Mouse (Mus musculus) limb, embryonic 12.5 days (tissue): ENCODE results near the gene Sco1. TPM values are rescaled to one million over a fixed set of nuclear protein-coding genes. Genes with fewer than 3 reads are reported as not detected.
"Not testable (repeated sequence)": the region's sequence is repeated elsewhere in the genome, so short reads cannot be mapped to it uniquely, and the experiment has no call there.

Source experiments
- ATAC-seq: fragments of 200-750 bp; cut with Nextera tagmentation; 2 replicates; pipeline ENCODE4 v1.8.0; 2017; ENCODE audit warnings: low read depth, moderate TSS enrichment; ENCODE audit not compliant: insufficient number of reproducible peaks, insufficient read depth, low FRiP score, low TSS enrichment
- H3K27ac ChIP-seq: fragments of 300-500 bp; sonication (generic); 2 replicates; pipeline ENCODE4 v1.5.1; 2016; ENCODE audit warnings: mild to moderate bottlenecking, moderate library complexity
- H3K27me3 ChIP-seq: fragments of 300-500 bp; sonication (generic); 2 replicates; pipeline ENCODE4 v1.6.1; 2016; ENCODE audit warnings: mild to moderate bottlenecking, moderate library complexity
- H3K36me3 ChIP-seq: fragments of 300-500 bp; sonication (generic); 2 replicates; pipeline ENCODE4 v1.6.1; 2016; ENCODE audit warnings: mild to moderate bottlenecking, moderate library complexity
- H3K4me1 ChIP-seq: fragments of 300-500 bp; sonication (generic); replicated peaks from 2 replicates; pipeline ENCODE4 v1.6.1; 2016
- H3K4me2 ChIP-seq: fragments of 300-500 bp; sonication (generic); 2 replicates; pipeline ENCODE4 v1.6.1; 2016; ENCODE audit warnings: mild to moderate bottlenecking, moderate library complexity
- H3K4me3 ChIP-seq: fragments of 300-500 bp; sonication (generic); replicated peaks from 2 replicates; pipeline ENCODE4 v1.5.1; 2016; ENCODE audit warnings: mild to moderate bottlenecking
- H3K9ac ChIP-seq: fragments of 300-500 bp; sonication (generic); replicated peaks from 2 replicates; pipeline ENCODE4 v1.6.1; 2016; ENCODE audit warnings: mild to moderate bottlenecking, moderate library complexity
- H3K9me3 ChIP-seq: fragments of 300-500 bp; sonication (generic); 2 replicates; pipeline ENCODE4 v1.6.1; 2016; ENCODE audit warnings: mild to moderate bottlenecking, moderate library complexity
- WGBS: fragments of 180-500 bp; shearing (Covaris S2); methylation state at CpG from one replicate; pipeline ENCODE4 v1.1.7; 2016; 5-methylcytosine and 5-hydroxymethylcytosine counted together
- polyA plus RNA-seq: library from polyadenylated mRNA; unstranded; fragments of >200 nt; fragmentation: Nextera tagmentation; extraction: Ambion mirVana; gene quantifications from 2 replicates; pipeline ENCODE4 v1.2.1, GENCODE M21; 2016

Gene Sco1
- polyA plus RNA-seq, 1 experiment from 2014 or later: 18.5 TPM

DNA sequence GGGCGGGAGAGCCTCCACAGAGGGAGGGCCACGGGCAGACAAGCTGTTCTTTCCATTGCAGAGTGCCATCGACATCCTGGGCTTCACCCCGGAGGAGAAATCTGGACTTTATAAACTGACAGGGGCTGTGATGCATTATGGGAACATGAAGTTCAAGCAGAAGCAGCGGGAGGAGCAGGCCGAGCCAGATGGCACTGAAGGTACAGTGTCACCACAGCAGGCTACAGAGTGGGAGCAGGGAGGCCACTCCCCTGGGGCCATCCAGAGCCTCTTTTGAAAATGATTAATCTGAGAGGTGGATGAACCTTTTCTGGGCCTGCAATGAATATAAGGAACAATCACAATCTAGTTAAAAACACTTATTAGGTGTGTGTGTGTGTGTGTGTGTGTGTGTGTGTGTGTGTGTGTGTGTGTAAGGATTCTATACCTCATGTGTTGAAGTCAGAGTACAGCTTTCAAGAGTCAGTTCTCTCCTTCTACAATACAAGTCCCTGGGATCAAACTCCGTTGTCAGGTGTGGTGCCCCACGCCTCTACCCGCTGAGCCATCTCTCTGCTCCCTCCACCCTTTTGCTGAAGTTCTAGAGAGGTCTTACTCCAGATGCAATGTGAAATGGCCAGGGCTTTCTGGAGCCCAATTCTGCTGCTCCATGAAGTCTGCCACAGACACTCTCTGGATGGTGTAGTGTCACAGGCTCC is 34.1 kb downstream of the Sco1 start:
- 52% methylated on average over 9 of the region's 9 CpGs for WGBS
- ATAC-seq: no peak
- Histone ChIP-seq H3K9me3 (no peaks in the 10 kb centered on the region), H3K4me1 (no peaks in the 10 kb centered on the region), H3K9ac (no peak overlapping the region), H3K36me3 (no peaks in the 10 kb centered on the region), H3K4me2 (no peak overlapping the region), H3K27me3 (peaks cover 36% of the 10 kb centered on the region), H3K4me3 (no peak overlapping the region), H3K27ac (no peak overlapping the region)

DNA sequence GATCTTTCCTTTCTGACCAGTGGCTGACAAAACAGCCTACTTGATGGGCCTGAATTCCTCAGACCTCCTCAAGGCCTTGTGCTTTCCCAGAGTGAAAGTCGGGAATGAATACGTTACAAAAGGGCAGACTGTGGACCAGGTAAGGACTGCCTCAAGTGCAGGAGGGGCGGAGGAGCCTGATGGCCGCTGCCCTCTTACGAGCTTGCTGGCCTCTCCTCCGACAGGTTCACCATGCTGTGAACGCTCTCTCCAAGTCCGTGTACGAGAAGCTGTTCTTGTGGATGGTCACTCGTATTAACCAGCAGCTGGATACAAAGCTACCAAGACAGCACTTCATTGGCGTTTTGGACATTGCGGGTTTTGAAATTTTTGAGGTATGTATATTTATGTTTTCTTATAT is 34.8 kb downstream of the Sco1 start:
- H3K4me3 ChIP-seq: no peak overlapping the region
- H3K27me3 ChIP-seq: peaks cover 34% of the 10 kb centered on the region
- no peaks in the 10 kb centered on the region for H3K9me3 ChIP-seq
- 88% methylated on average over 12 of the region's 12 CpGs for WGBS
- H3K9ac ChIP-seq: no peak overlapping the region
- no peak for ATAC-seq
- H3K27ac ChIP-seq: no peak overlapping the region
- H3K4me1 ChIP-seq: no peaks in the 10 kb centered on the region
- no peaks in the 10 kb centered on the region for H3K36me3 ChIP-seq
- H3K4me2 ChIP-seq: no peak overlapping the region

DNA sequence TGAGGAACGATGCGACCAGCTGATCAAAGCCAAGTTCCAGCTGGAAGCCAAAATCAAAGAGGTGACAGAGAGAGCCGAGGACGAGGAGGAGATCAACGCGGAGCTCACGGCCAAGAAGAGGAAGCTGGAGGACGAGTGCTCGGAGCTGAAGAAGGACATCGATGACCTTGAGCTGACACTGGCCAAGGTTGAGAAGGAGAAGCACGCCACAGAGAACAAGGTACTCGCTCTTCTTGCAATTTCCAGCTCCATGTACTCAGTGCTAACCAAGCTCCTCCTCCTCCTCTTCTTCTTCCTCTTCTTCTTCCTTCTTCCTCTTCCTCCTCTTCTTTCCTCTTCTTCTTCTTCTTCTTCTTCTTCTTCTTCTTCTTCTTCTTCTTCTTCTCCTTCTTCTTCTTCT is 39.9 kb downstream of the Sco1 start:
- H3K4me2 ChIP-seq, H3K36me3 ChIP-seq, H3K4me3 ChIP-seq, H3K9me3 ChIP-seq, H3K4me1 ChIP-seq, ATAC-seq, H3K9ac ChIP-seq, H3K27ac ChIP-seq, H3K27me3 ChIP-seq: not testable (repeated sequence)
- 88% methylated on average over 12 of the region's 12 CpGs for WGBS

DNA sequence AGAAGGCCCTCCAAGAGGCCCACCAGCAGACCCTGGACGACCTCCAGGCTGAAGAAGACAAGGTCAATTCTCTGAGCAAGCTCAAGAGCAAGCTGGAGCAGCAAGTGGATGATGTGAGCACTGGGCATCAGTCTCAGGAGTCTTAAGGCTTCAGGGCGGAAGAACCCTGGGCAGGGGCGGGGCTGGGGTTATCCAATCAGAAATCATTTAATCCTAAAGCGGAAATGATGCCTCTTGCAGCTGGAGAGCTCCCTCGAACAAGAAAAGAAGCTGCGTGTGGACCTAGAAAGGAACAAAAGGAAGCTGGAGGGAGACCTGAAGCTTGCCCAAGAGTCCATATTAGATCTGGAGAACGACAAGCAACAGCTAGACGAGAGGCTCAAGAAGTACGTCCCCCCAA is 40.7 kb downstream of the Sco1 start:
- H3K27ac ChIP-seq: no peak overlapping the region
- no peak overlapping the region for H3K4me3 ChIP-seq
- 79% methylated on average over 9 of the region's 9 CpGs for WGBS
- ATAC-seq: no peak
- H3K9ac ChIP-seq: no peak overlapping the region
- H3K27me3 ChIP-seq: peaks cover 3% of the 10 kb centered on the region
- no peaks in the 10 kb centered on the region for H3K4me1 ChIP-seq
- no peak overlapping the region for H3K4me2 ChIP-seq
- no peaks in the 10 kb centered on the region for H3K36me3 ChIP-seq
- H3K9me3 ChIP-seq: no peaks in the 10 kb centered on the region

DNA sequence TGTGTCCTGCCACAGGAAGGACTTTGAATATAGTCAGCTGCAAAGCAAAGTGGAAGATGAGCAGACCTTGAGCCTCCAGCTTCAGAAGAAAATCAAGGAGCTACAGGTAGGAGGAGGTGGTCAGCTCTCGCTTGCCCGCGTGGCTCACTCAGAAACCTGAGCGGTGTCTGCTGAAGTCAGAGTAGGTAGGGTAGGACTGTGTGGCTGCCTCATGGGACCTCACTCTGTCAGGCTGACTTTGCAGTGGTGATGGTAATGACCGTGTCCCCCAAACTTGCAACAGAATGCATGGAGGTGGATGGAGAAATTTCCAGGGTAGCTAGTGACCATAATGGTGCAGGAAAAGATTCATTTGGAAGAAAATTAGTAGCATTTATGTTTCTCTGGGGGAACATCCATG is 41.2 kb downstream of the Sco1 start:
- Histone ChIP-seq H3K4me3 (no peak overlapping the region), H3K27me3 (peaks cover 3% of the 10 kb centered on the region), H3K9me3 (no peaks in the 10 kb centered on the region), H3K36me3 (no peaks in the 10 kb centered on the region), H3K4me2 (no peak overlapping the region), H3K9ac (no peak overlapping the region), H3K4me1 (no peaks in the 10 kb centered on the region), H3K27ac (no peak overlapping the region)
- WGBS: 93% methylated on average over 5 of the region's 5 CpGs
- ATAC-seq: no peak

DNA sequence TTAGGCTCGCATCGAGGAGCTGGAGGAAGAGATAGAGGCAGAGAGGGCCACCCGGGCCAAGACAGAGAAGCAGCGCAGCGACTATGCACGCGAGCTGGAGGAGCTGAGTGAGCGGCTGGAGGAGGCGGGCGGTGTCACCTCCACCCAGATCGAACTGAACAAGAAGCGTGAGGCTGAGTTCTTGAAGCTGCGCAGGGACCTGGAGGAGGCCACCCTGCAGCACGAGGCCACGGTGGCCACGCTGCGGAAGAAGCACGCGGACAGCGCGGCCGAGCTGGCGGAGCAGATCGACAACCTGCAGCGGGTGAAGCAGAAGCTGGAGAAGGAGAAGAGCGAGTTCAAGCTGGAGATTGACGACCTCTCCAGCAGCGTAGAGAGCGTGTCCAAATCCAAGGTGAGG is 42.0 kb downstream of the Sco1 start:
- Histone ChIP-seq H3K27me3 (peaks cover 3% of the 10 kb centered on the region), H3K36me3 (no peaks in the 10 kb centered on the region), H3K4me1 (no peaks in the 10 kb centered on the region), H3K9ac (no peak overlapping the region), H3K4me2 (no peak overlapping the region), H3K4me3 (no peak overlapping the region), H3K9me3 (no peaks in the 10 kb centered on the region), H3K27ac (no peak overlapping the region)
- 72% methylated on average over 29 of the region's 29 CpGs for WGBS
- ATAC-seq: no peak

DNA sequence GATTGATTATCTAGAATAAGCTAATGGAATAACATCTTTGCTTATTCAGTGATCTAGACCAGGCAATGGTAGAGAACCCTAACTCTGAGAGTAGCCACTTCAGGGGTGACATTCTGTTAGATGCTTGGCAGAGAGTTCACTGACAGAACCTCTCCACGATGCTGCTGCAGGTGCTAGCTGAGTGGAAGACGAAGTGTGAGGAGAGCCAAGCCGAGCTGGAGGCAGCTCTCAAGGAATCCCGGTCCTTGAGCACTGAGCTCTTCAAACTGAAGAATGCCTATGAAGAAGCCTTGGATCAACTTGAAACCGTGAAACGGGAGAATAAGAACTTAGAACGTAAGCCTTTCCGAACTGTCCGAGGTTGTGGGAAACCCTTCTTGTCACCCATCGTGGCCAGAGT is 45.2 kb downstream of the Sco1 start:
- ATAC-seq: no peak

DNA sequence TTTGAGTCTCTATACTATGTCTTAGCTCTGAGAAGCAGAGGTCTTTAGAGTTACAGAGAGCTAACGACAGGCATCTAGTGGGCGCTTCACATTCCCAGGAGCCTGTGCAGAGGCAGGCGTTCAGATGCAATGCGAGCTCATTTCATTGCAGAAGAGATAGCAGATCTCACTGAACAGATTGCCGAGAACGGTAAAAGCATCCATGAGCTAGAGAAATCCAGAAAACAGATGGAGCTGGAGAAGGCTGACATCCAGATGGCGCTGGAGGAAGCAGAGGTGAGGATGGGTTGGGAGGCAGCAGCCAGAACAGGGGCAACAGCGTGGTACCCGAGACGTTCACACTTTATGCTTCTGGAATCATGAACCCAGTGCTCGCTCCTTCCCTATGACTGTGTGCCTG is 46.0 kb downstream of the Sco1 start:
- ATAC-seq: no peak
- no peaks in the 10 kb centered on the region; the same call in 1 of the 2 replicates for H3K27me3 ChIP-seq
- 81% methylated on average over 11 of the region's 11 CpGs for WGBS

More for the DNA sequence above, 45.2 kb downstream of the Sco1 start:
- Histone ChIP-seq H3K27me3 (peaks cover 3% of the 10 kb centered on the region), H3K36me3 (no peaks in the 10 kb centered on the region), H3K27ac (no peak overlapping the region), H3K4me1 (no peaks in the 10 kb centered on the region), H3K4me3 (no peak overlapping the region), H3K9me3 (no peaks in the 10 kb centered on the region), H3K9ac (no peak overlapping the region), H3K4me2 (no peak overlapping the region)
- WGBS: 91% methylated on average over 10 of the region's 10 CpGs

DNA sequence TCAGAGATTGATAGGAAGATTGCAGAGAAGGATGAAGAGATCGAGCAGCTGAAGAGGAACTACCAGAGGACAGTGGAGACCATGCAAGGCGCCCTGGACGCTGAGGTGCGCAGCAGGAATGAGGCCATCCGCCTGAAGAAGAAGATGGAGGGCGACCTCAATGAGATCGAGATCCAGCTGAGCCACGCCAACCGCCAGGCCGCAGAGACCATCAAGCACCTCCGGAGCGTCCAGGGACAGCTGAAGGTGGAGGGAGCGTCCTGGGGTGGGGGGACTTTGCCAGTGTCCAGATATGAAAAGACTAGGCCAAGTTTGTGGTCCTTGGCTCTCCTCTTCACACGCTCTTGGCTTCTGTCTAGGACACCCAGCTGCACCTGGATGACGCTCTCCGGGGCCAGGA is 46.8 kb downstream of the Sco1 start:
- ATAC-seq: no peak
- Histone ChIP-seq H3K4me2 (no peak overlapping the region), H3K27me3 (no peaks in the 10 kb centered on the region; the same call in 1 of the 2 replicates), H3K9ac (no peak overlapping the region), H3K4me1 (no peaks in the 10 kb centered on the region), H3K36me3 (no peaks in the 10 kb centered on the region), H3K27ac (no peak overlapping the region), H3K9me3 (no peaks in the 10 kb centered on the region), H3K4me3 (no peak overlapping the region)
- WGBS: 91% methylated on average over 16 of the region's 16 CpGs

More for the DNA sequence above, 46.0 kb downstream of the Sco1 start:
- Histone ChIP-seq H3K36me3 (no peaks in the 10 kb centered on the region), H3K9ac (no peak overlapping the region), H3K4me1 (no peaks in the 10 kb centered on the region), H3K4me2 (no peak overlapping the region), H3K9me3 (no peaks in the 10 kb centered on the region), H3K4me3 (no peak overlapping the region), H3K27ac (no peak overlapping the region)

DNA sequence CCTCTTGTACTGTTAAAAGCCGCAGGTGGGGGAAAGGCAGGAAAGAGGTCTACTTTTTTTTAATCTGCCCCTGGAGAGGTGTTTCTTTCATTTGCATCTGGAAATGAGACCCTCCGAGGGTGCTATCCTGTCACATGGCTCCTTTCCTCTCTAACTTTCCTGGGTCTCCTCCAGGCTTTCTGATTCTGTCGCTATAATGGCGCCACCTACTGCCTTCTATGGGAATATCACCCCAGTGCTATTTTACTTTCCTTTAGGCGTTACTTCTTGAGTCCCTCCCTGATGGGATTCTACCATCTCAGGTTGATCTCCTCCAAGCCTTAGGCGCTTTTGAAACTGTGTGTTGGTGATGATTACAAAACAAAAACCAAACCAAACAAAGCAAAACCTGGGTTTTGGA is 47.7 kb downstream of the Sco1 start:
- H3K9ac ChIP-seq: no peak overlapping the region
- H3K27ac ChIP-seq: no peak overlapping the region
- H3K9me3 ChIP-seq: no peaks in the 10 kb centered on the region
- no peaks in the 10 kb centered on the region for H3K4me1 ChIP-seq
- no peak overlapping the region for H3K4me3 ChIP-seq
- no peaks in the 10 kb centered on the region; the same call in 1 of the 2 replicates for H3K27me3 ChIP-seq
- no peak overlapping the region for H3K4me2 ChIP-seq
- no peaks in the 10 kb centered on the region for H3K36me3 ChIP-seq
- ATAC-seq: no peak
- WGBS: 32% methylated on average over 6 of the region's 6 CpGs

DNA sequence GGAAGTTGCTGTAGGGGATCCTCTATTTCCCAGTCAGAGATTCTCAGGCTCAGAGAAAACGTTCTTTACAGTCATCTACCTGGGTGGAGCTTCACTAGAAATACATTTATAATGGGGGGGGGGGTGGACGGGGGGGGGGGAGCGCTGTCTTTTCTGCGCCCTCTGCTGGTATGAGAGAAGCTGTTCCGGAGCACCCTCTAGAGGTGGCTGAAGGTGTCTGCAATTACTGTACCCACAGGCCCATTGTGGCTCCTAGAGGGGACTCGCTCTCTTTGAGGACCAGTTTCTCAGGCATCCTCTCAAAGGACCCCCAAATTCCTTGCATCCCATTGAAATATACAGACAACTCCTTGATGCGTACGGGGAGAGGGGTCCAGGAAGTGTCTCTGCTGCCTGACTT is 49.2 kb downstream of the Sco1 start:
- 19% methylated on average over 8 of the region's 8 CpGs for WGBS

DNA sequence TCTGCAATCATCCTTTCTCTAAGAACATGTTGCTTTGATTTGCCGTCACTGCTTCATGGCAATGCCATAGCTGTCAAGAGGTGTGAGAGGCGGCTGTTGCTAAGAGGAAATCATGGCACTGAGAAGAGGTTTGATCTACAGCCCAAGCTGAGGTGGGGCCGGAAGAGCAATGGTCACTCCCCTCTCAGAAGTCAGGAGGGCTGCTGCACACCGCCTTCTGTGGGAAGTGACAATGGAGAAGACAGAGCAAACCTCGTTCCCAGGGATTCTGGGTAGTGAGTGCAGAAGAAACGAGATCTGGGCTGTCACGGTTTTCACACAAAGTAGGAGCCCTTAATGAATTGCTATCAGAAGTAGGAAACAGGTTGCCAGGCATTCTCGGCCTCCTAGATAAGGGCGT is 50.8 kb downstream of the Sco1 start:
- Histone ChIP-seq H3K4me3 (no peak overlapping the region), H3K27ac (no peak overlapping the region), H3K4me1 (no peaks in the 10 kb centered on the region), H3K9me3 (no peaks in the 10 kb centered on the region), H3K4me2 (no peak overlapping the region), H3K36me3 (no peaks in the 10 kb centered on the region), H3K27me3 (no peaks in the 10 kb centered on the region; the same call in 1 of the 2 replicates), H3K9ac (no peak overlapping the region)
- 81% methylated on average over 9 of the region's 9 CpGs for WGBS
- ATAC-seq: no peak

More for the DNA sequence above, 49.2 kb downstream of the Sco1 start:
- H3K27me3 ChIP-seq: no peaks in the 10 kb centered on the region; the same call in 1 of the 2 replicates
- H3K4me1 ChIP-seq: no peaks in the 10 kb centered on the region
- no peak overlapping the region for H3K27ac ChIP-seq
- no peak for ATAC-seq
- no peak overlapping the region for H3K4me3 ChIP-seq
- H3K4me2 ChIP-seq: no peak overlapping the region
- no peaks in the 10 kb centered on the region for H3K36me3 ChIP-seq
- H3K9ac ChIP-seq: no peak overlapping the region
- no peaks in the 10 kb centered on the region for H3K9me3 ChIP-seq
